Mouse (Mus musculus) right cerebral cortex, postnatal 4 days (tissue): ENCODE data around the gene Zfp664.

Source experiments
- DNase-seq: peaks from one replicate; pipeline ENCODE4 v3.0.0-alpha.2; 2022

Zfp664 gene

DNA sequence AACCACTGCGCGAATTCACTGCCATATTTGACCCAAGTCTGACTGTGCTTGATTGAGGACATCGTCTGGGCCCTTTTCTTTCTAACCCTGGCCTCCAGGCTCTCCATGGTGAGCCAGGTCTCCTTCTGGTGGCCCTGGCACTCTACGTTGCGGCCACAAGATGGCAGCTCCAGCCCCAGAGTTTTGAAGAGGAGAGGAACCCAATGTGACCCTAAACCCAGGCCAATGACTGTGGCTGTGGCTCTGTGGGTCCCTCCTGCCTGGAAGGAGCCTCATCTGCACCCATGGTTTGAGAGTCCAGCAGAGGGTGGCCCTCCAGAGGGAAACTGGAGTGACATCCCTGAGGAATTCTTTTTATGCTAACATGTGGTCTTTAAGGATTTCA lies 67.6 kb downstream of the Zfp664 start:
- DNase-seq: no peak

DNA sequence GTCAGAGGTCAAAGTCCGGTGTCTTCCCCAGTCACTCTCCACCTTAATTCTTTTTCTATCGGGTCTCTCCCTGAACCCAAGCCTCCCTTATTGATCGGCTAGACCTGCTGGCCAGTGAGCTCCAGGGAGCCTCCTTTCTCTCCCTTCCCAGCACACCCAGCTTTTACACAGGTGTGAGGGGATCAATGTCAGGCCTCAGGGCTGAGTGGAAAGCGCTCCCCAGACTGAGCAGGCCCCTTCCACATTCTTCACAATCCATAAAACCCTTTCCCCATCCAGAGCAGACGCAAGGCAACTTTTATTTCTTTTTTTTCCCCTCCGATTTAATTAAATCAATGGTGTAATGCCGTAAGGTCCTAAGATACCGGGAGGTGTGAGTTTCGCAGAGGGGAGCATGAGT lies 68.1 kb downstream of the Zfp664 start:
- no peak for DNase-seq

DNA sequence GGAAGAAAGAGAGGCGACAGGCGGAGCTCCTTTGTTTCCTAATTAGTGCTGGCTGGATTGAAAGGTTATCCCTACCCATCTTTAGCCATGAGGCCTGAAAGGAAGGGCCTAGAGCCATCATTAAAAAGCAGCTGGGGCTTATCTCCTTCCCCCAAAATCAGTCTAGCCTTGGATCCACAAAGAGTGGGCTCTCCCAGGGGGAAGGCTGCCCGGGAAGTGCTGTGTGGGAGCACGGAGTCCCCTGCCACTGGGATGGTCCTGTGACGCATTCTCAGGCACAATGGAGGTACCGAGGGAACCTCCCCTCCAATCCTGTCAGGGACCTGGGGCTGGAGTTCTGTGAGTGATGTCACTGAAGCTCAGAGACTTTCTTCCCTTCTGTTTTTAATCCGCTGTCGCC lies 68.6 kb downstream of the Zfp664 start:
- no peak for DNase-seq

DNA sequence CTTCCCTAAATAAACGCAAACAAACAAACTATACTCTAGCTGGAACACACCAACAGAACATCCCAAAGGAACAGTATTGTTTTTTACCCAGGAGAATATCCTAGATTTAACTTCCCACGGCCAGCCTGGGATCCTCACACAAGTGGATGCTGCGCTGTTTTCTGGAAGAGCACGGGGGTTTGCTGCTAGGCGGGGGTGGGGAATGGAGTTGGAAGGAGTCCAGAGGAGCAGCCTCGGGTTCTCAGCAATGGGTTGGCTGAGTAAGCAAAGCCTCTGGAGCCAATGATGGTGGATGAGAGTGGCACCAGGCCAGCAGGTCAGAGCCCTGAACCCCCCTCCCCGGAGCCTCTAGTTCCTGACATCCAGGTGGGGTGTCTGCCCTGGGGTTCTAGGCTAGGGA lies 72.1 kb downstream of the Zfp664 start:
- no peak for DNase-seq

DNA sequence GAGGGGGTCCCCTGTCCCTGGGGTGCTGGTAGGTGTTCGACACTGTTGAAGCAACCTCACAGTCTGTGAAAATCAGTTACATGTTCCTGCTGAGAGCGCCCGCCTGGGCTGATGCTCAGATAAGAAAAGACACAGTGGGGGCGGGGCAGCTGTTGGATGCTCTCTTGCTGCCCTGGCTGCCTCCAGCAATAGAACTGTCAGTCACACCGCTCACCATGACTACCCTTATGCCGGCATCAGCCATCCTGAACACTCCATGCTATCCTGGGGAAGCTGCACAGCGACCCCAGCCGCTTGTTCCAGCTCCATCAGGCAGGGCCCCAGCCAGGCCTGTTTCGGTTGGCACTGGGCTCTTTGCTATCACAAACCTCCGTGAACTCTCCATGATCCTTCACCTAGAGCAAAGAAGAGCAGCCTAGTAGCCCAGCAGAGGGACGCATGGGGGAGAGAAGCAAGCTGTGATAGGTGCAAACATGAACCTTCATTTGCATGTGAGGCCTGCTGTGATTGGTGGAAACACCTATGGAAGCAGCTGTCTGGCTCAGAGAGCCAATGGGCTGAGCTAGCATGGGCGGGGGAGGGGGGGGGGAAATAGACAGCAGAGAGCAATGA lies 80.8 kb downstream of the Zfp664 start:
- peak; percentile 50 for DNase-seq

DNA sequence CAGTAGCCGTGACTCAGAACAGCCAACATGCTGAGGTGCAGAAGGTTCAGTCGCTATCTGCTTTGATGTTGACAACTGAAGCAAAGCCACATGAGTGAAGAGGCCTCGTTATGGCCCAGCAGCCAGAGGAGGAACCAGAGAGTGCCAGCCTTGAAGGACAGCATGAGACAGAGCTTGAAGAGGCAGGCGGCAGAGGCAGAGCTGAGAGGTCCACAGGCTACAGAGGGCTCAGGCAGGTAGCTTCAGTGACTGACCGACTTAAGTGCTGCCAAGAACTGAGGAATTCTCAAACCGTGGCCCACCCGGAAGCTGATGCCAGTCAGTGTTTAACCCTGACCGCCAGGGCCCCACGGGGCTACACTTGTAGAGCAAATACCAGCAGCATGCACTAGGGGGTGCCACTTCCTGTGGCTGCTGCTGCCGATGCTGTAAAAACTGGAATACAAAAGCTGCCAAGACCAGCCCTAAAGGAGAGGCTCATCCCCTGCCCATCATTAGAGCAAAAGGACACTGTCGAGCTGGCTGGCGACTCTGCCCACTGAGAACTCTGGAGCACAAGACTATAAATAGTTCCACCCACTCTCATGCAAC lies 81.4 kb downstream of the Zfp664 start:
- peak; percentile 63 for DNase-seq

DNA sequence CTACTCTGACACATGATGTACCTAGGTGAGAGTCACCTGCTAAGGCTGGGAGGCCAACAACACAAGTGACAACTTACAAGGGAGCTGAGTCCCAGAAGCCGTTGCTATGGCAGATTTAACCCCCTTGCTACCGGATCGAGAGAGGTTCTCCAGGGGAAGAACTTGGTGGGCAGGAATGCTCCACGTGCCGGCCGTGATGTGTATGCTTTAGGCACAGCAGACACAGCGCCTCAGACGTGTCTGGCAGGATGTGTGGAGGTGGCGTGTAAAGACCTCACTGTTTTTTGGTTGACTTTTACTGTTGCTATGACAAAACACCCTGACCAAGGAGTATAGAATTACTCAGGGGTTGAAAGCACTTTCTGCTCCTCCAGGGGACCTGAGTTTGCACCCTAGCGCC lies 81.9 kb downstream of the Zfp664 start:
- DNase-seq: no peak

DNA sequence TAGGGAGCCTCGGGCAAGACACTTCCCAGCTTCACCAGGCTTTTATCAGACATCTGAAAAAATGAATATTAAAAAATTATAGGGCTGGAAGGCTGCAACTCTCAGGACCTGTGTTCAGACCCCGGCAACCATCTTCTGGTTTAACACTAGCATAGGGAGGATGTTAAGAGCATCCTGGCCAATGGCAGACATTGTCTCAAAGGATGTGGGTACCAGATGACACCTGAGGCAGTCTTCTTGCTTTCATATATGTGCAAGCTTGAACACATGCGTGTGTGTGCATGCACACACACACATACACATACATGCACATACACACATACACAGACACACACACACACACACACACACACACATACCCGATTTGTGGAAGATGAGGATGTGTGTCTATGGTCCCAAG lies 82.6 kb downstream of the Zfp664 start:
- no peak for DNase-seq

DNA sequence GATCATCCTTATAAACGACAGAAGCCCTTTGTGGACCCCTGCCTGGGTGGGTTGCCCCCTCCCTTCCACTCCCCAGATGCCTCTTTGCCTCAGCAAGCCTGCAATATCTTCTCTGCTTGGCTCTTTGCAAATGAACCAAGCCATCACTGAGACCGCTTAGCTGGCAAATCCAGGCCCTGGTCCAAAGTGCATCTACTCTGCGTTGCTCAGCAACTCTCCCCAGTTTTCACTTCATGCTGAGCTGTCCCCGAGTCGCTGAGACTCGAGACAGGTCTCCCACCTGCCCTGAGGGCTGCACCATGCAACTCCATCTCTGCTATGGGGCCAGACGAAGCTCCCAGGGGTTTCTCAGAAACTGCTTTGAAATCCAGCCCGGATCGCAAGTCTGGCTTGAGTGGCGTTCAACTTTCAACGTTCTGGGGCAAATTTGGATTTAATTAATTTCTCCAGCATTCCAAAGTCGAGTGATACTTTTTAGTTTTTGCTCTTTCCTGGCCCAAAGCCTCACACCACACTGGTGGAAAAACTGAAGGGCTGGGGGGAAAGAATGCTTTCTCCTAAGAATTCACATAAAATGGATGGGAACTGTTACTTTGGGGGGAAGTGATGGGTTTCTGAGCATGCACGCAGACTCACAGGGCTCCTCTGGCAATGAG lies 88.3 kb downstream of the Zfp664 start:
- peak; percentile 39 for DNase-seq

DNA sequence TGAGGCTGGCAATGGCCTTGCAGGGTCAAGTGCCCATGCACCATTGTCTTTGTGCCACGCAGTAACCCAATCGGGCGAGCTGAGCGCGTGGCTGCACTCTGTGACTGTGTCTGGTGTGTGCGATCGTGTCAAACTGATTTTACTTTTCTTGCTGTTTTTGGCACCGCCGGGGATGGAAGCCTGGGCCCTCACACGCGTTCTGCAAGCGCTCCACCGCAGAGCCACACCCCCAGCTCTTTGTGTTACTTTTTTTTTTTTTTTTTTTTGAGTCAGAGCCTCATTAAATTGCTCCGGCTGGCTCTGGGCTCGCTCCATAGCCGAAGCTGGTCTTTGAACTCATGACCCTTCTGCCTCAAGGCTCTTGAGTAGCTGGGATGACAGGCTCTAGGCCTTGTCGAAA lies 88.8 kb downstream of the Zfp664 start:
- no peak for DNase-seq
